In genomic region chr1:177806772-177807171, GRCm38 (mm10) we compare ENCODE assay signal across 8 mouse cellular contexts. TPM values are rescaled to one million over a fixed set of nuclear protein-coding genes. Genes with fewer than 3 reads are reported as not detected.
DNase-seq lines count a peak whose midpoint lies in the region; ATAC-seq and TF ChIP-seq lines count a peak whose summit lies in the region.
"Not testable (repeated sequence)": the region's sequence is repeated elsewhere in the genome, so short reads cannot be mapped to it uniquely, and the experiment has no call there.

No protein-coding gene starts in this region.

- not testable (repeated sequence) for H3K27me3 ChIP-seq in lung, embryonic 14.5 days (ENCODE audit: insufficient read depth, low read length)

- ATAC-seq in activated CD4-positive, CD25-positive, alpha-beta regulatory T cell, adult 4 months: peak; percentile 46
- ATAC-seq in granulocyte monocyte progenitor cell, adult 5-6 weeks (replicated peaks; ENCODE audit: poor library complexity, severe bottlenecking): peak; percentile 62
- ATAC-seq in lung, embryonic 14.5 days (ENCODE audit: insufficient read depth): not testable (repeated sequence)

- TF ChIP-seq CTCF in lung, embryonic 14.5 days (IDR thresholded peaks at IDR 0.05; ENCODE audit: low read depth): peak; percentile 51

- not testable (repeated sequence) for H3K27ac ChIP-seq in lung, embryonic 14.5 days (ENCODE audit: low read depth)

- H3K36me3 ChIP-seq in lung, embryonic 14.5 days (ENCODE audit: insufficient read depth): not testable (repeated sequence)

- H3K9ac ChIP-seq in lung, embryonic 14.5 days: not testable (repeated sequence)

- not testable (repeated sequence) for H3K9me3 ChIP-seq in lung, embryonic 14.5 days (ENCODE audit: low read depth, low read length)

- DNase-seq in CD4-positive, CD25-positive, alpha-beta regulatory T cell, adult 2 months (ENCODE audit: low read depth, low spot score): peak; percentile 77
- peak; percentile 68 for DNase-seq in embryo, embryonic 10.5 days (ENCODE audit: low spot score)
- peak; percentile 57 for DNase-seq in kidney, postnatal 10 days
- DNase-seq in lung, embryonic 14.5 days: peak; percentile 62
- peak; percentile 70 for DNase-seq in naive thymus-derived CD4-positive, alpha-beta T cell, adult 2 months (ENCODE audit: low read depth)
- peak; percentile 48 for DNase-seq in thymus, postnatal 0 days (ENCODE audit: low spot score)

- not testable (repeated sequence) for H3K4me1 ChIP-seq in lung, embryonic 14.5 days (ENCODE audit: insufficient read depth)

- WGBS in lung, embryonic 14.5 days: 10% methylated on average over 1 of the region's 1 CpGs

- not testable (repeated sequence) for H3K4me2 ChIP-seq in lung, embryonic 14.5 days

- not testable (repeated sequence) for H3K4me3 ChIP-seq in lung, embryonic 14.5 days (ENCODE audit: low read depth, low read length)

RNA-seq across cellular contexts. Expression of gene Adss, which starts 10.5 kb away (rescaled TPM):
- polyA plus RNA-seq in activated CD4-positive, CD25-positive, alpha-beta regulatory T cell, adult 4 months (2017; shearing (Covaris generic)): 10 to 100 TPM; 66.8 to 67.7 TPM
- 117 and 118 TPM in 2 replicates for total RNA-seq in granulocyte monocyte progenitor cell, adult 5-6 weeks (2014; fragmentation: Nextera tagmentation)
- total RNA-seq in granulocyte monocyte progenitor cell, adult 5-6 weeks (2017): 214 and 257 TPM in 2 replicates
- polyA plus RNA-seq in lung, embryonic 14.5 days (2014; fragmentation: Nextera tagmentation; extraction: Ambion mirVana): 63.1 and 64.2 TPM in 2 replicates
- polyA plus RNA-seq in thymus, postnatal 0 days (2015; fragmentation: Nextera tagmentation; extraction: Ambion mirVana): 57.4 and 57.9 TPM in 2 replicates
